Mouse (Mus musculus) E14TG2a.4 (cell line): ENCODE measurements around the gene Mrtfa.

Experiments
- CTCF ChIP-seq: conservative IDR thresholded peaks from 2 replicates; pipeline ENCODE4 v1.5.1; 2014; ENCODE audit warnings: low read length
- NANOG ChIP-seq: IDR thresholded peaks from 2 replicates; pipeline ENCODE4 v1.6.1; 2014; ENCODE audit warnings: borderline replicate concordance, low read length, mixed read lengths
- POU5F1 ChIP-seq: IDR thresholded peaks from 2 replicates; pipeline ENCODE4 v1.6.1; 2014; ENCODE audit warnings: low read length, borderline replicate concordance

DNA sequence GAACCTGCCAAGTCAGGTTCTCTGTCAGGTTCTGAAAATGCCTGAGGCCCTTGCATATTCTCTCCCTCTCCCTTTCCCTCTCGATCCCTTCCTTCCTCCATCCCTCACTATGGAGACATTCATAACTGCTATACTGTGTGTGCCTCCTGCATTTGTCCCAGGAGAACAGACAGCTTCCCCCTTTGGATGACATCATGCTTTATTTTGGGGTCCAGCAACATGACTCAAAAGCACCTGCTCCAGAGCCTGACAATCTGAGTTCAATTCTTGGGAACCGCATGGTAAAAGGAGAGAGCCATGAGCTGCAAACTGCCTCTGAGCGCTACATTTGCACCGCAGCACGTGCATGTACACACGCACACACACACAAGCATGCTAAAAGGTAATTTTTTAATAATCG is 12.7 kb downstream of the Mrtfa start:
- no peak for TF ChIP-seq CTCF
- no peak for TF ChIP-seq POU5F1
- TF ChIP-seq NANOG, result no peak
